Mouse (Mus musculus) CD4-positive, CD25-positive, alpha-beta regulatory T cell, adult 2 months (primary cell): ENCODE results near the gene Aplp1.
A peak's percentile ranks its signal among the peaks of the same experiment; 100 is the strongest.

Source experiments
- DNase-seq: peaks from one replicate; pipeline ENCODE4 v3.0.0-alpha.2; 2012; ENCODE audit warnings: low read depth, low spot score

Gene Aplp1

DNA sequence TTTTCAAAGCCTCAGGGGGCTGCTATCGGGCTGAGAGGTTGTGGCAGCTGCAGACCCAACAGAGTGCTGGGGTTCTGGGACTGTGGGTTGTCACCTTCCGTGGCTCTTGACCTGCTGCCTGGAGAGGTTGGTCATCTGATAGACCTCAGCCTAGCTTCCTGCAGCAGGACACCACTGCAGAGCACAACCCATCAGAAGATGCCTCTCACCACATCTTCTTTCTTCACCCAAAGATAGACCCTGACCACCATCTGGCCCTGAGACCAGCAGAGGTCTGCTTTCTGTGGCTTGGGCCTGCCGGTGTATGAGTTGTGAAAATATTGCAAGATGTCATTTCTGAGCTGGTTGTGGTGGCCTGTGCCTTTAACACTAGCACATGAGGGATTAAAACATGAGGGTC is 34.3 kb downstream of the Aplp1 start:
- no peak for DNase-seq

- peak; percentile 45 for DNase-seq
Observed at GRCm38 (mm10) chr7:30409789-30410188, 35.5 kb downstream of the Aplp1 start.

DNA sequence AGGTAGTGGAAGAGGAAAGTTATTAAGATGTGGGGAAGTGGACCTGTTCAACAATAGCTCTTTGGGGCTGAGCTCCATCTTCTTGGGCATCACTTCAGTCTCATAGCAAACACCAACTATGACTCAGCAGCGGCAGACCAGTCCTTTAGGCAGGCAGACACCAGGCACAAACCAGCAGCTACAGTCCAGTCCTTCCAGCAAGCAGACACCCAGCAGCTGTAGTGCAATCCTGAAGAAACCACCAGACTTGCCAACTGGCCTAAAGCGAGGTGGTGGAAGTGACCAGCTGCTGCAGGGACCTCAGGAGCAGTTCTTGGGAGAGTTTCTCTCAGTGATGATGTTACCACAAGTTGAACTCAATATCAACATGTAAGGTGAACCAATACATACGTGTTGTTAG is 36.7 kb downstream of the Aplp1 start:
- no peak for DNase-seq

GRCm38 (mm10) chr7:30402343-30402742 is 43.0 kb downstream of the Aplp1 start:
- peak; percentile 57 for DNase-seq

- no peak for DNase-seq
Observed at GRCm38 (mm10) chr7:30399671-30400070, 45.7 kb downstream of the Aplp1 start.

- peak; percentile 76 for DNase-seq
Observed at GRCm38 (mm10) chr7:30394871-30395270, 50.5 kb downstream of the Aplp1 start.

DNA sequence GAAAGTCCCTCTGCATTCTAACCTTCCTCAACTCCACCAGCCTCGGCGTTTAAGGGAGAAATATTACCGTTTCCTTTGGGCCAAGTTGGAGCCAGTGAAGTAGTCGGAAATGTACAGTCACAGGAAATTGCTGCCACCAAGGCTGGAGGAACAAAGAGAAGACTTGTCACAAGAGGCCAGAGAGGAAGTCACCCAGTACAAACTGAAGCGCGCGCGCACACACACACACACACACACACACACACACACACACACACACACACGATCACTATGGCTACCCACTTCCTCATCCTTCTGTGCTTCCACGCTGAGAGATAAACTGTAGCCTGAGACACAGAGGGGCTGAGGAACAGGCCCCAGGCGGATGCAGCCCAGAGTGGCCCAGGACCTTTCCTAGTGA is 51.0 kb downstream of the Aplp1 start:
- peak; percentile 91 for DNase-seq

DNA sequence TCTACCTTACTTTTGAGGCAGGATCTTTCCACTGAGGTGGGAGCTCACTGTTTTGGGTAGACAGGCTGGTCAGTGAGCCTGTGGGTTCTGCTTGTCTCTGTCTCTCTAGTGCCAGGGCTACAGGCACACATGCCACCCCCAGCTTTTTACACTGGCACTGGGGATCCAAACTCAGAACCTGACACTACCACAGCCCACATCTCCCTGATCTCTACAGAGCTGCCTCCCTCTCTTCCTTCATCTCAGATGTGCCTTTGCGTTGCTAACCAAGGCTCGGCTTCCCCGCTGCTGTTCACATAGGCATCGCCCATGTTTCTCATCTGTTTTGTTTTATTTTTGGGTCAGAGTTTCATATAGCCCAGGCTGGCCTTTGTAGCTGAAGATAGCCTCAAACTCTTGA is 51.7 kb downstream of the Aplp1 start:
- DNase-seq: peak; percentile 55

GRCm38 (mm10) chr7:30392746-30393520 is 52.4 kb downstream of the Aplp1 start:
- peak; percentile 48 for DNase-seq
